Mouse (Mus musculus) limb, embryonic 12.5 days (tissue): Measurements from ENCODE around the gene Gm17657. TPM values are rescaled to one million over a fixed set of nuclear protein-coding genes. Genes with fewer than 3 reads are reported as not detected.

Experiments used
- ATAC-seq: fragments of 200-750 bp; cut with Nextera tagmentation; 2 replicates; pipeline ENCODE4 v1.8.0; 2017; ENCODE audit warnings: low read depth, moderate TSS enrichment; ENCODE audit not compliant: insufficient number of reproducible peaks, insufficient read depth, low FRiP score, low TSS enrichment
- H3K27ac ChIP-seq: fragments of 300-500 bp; sonication (generic); 2 replicates; pipeline ENCODE4 v1.5.1; 2016; ENCODE audit warnings: mild to moderate bottlenecking, moderate library complexity
- H3K27me3 ChIP-seq: fragments of 300-500 bp; sonication (generic); 2 replicates; pipeline ENCODE4 v1.6.1; 2016; ENCODE audit warnings: mild to moderate bottlenecking, moderate library complexity
- H3K36me3 ChIP-seq: fragments of 300-500 bp; sonication (generic); 2 replicates; pipeline ENCODE4 v1.6.1; 2016; ENCODE audit warnings: mild to moderate bottlenecking, moderate library complexity
- H3K4me1 ChIP-seq: fragments of 300-500 bp; sonication (generic); replicated peaks from 2 replicates; pipeline ENCODE4 v1.6.1; 2016
- H3K4me2 ChIP-seq: fragments of 300-500 bp; sonication (generic); 2 replicates; pipeline ENCODE4 v1.6.1; 2016; ENCODE audit warnings: mild to moderate bottlenecking, moderate library complexity
- H3K4me3 ChIP-seq: fragments of 300-500 bp; sonication (generic); replicated peaks from 2 replicates; pipeline ENCODE4 v1.5.1; 2016; ENCODE audit warnings: mild to moderate bottlenecking
- H3K9ac ChIP-seq: fragments of 300-500 bp; sonication (generic); replicated peaks from 2 replicates; pipeline ENCODE4 v1.6.1; 2016; ENCODE audit warnings: mild to moderate bottlenecking, moderate library complexity
- H3K9me3 ChIP-seq: fragments of 300-500 bp; sonication (generic); 2 replicates; pipeline ENCODE4 v1.6.1; 2016; ENCODE audit warnings: mild to moderate bottlenecking, moderate library complexity
- WGBS: fragments of 180-500 bp; shearing (Covaris S2); methylation state at CpG from one replicate; pipeline ENCODE4 v1.1.7; 2016; 5-methylcytosine and 5-hydroxymethylcytosine counted together
- polyA plus RNA-seq: library from polyadenylated mRNA; unstranded; fragments of >200 nt; fragmentation: Nextera tagmentation; extraction: Ambion mirVana; gene quantifications from 2 replicates; pipeline ENCODE4 v1.2.1, GENCODE M21; 2016

Gene Gm17657
- polyA plus RNA-seq, 1 experiment from 2014 or later = not detected

DNA sequence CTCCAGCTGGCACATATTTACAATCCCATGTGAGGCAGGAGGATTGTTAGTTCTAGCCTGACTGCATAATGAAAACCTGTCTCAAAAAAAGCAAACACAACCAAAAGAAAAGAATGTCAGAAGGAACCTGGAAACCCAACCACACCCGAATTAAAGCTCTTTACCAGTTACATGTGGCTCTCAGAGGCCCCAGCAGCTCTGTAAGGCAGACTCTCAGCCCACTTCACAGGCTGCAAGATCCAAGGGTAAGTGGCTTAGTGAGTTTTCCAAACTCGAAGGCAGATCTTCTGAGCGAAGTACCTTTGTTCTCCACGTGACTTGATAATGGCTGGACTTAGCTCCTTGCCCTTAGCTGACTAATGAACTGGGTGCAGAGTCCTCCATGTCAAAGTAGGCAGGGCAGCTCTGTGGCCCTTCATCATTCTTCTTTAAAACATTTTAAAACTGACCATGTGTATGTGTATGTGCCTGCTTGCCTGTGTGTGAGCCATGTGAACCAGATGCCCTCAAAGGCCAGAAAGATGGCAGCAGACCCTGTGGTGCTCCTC lies 30.2 kb upstream of the Gm17657 start:
- Histone ChIP-seq H3K27ac (no peak overlapping the region), H3K36me3 (peaks cover 95% of the 10 kb centered on the region), H3K27me3 (no peaks in the 10 kb centered on the region), H3K9me3 (no peaks in the 10 kb centered on the region), H3K9ac (no peak overlapping the region), H3K4me1 (no peaks in the 10 kb centered on the region), H3K4me2 (no peak overlapping the region), H3K4me3 (no peak overlapping the region)
- WGBS = 87% methylated on average over 4 of the region's 4 CpGs
- no peak for ATAC-seq

DNA sequence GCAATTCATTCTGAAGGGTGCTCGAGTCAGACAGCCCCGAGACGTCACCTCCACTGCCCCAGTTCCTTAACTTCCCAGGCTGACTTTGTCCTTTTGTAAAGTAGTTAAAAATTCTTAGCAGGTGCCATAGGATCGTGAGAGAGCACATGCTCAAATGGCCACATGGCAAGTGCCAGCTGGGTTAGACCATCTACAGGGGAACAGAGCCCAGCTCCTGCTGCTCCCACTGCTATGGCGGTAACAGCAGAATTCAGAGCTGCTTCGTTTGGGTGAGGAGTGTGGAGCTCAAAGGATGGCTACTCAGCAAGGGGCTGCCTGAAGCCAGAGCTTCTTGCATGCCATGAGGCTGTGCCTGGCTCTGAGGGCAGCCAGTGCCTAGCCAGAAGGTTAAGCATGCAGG lies 20.4 kb upstream of the Gm17657 start:
- Histone ChIP-seq H3K27ac (no peak overlapping the region), H3K27me3 (no peaks in the 10 kb centered on the region), H3K4me1 (peaks cover 16% of the 10 kb centered on the region), H3K4me3 (no peak overlapping the region), H3K4me2 (no peak overlapping the region), H3K9me3 (no peaks in the 10 kb centered on the region), H3K9ac (no peak overlapping the region), H3K36me3 (peaks cover 76% of the 10 kb centered on the region)
- WGBS = 85% methylated on average over 6 of the region's 6 CpGs
- ATAC-seq = no peak

GRCm38 (mm10) chr17:29568435-29568834 lies 19.0 kb upstream of the Gm17657 start:
- WGBS = 86% methylated on average over 15 of the region's 15 CpGs
- no peak overlapping the region for H3K27ac ChIP-seq
- H3K4me2 ChIP-seq = no peak overlapping the region

DNA sequence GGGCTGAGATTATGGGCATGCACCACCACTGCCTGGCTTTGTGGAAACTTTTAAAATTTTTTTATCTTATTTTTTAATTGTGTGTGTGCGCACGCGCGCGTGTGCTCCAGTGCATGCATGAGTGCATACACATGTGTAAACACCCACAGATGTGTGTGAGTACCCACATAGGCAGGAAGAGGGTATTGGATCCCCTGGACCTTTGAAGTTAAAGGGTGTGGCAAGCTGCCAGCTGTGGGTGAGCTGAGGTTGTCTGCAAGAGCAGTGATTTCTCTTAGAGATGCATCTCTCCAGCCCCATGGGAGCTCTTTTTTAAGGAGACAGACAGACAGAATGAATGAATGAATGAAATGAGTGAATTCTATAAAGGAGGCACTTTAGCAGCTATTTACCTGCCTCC lies 16.1 kb upstream of the Gm17657 start:
- peaks cover 44% of the 10 kb centered on the region for H3K36me3 ChIP-seq
- no peak overlapping the region for H3K4me3 ChIP-seq
- WGBS = over 99% methylated on average over 5 of the region's 5 CpGs
- peaks cover 16% of the 10 kb centered on the region for H3K4me1 ChIP-seq
- H3K9me3 ChIP-seq = no peaks in the 10 kb centered on the region
- H3K27me3 ChIP-seq = no peaks in the 10 kb centered on the region
- ATAC-seq = no peak
- no peak overlapping the region for H3K9ac ChIP-seq
- no peak overlapping the region for H3K4me2 ChIP-seq
- no peak overlapping the region for H3K27ac ChIP-seq

More at GRCm38 (mm10) chr17:29568435-29568834, 19.0 kb upstream of the Gm17657 start:
- Histone ChIP-seq H3K27me3 (no peaks in the 10 kb centered on the region), H3K4me1 (peaks cover 16% of the 10 kb centered on the region), H3K36me3 (peaks cover 73% of the 10 kb centered on the region), H3K4me3 (no peak overlapping the region), H3K9ac (no peak overlapping the region), H3K9me3 (no peaks in the 10 kb centered on the region)
- ATAC-seq = no peak

DNA sequence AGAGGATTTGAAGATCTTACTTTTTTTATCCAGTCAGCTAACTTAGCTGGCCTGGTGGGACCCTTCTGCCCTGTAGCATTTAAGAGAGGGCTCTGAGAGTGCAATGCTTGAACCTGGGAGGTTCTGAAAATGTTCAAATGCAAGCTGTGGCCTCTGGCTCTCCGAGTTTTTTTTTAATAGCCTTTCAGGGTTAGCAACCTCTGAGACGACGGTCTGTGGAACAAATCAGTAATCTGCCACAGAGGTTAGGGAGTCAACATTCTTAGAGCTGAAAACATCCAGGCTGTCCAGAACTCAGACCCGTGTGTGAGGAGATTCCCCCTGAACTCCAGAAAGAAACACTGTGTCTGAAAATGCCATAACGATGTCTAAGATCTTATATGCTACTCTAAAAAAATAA lies 9.0 kb upstream of the Gm17657 start:
- no peak overlapping the region for H3K9ac ChIP-seq
- H3K27ac ChIP-seq = no peak overlapping the region; the same call in 1 of the 2 replicates
- H3K9me3 ChIP-seq = 0 out of 2 replicates have a peak, but pooled peaks cover 7% of the 10 kb centered on the region
- no peak overlapping the region for H3K4me2 ChIP-seq
- no peaks in the 10 kb centered on the region for H3K27me3 ChIP-seq
- no peaks in the 10 kb centered on the region for H3K4me1 ChIP-seq
- no peak for ATAC-seq
- H3K4me3 ChIP-seq = no peak overlapping the region
- WGBS = 81% methylated on average over 5 of the region's 5 CpGs
- peaks cover 8% of the 10 kb centered on the region for H3K36me3 ChIP-seq

DNA sequence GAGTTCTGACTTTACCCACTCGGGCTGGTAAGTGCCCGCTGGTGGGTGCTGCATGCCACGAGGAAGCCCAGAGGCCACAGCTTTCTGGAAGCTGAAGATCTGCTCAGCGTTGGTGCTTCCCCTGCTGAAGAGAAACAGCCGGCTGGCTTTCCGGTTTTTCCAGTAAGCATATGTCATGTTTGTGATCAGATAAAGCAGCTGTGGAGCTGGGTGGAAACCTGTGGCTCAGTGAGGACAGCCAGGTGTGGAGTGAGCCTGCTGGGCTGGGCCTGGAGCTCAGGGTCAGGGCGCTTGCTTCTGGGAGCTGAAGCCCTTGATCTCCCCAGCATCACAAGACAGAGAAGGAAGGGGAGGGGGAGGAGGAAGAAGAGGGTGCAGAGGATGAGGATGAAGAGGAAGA lies 7.5 kb upstream of the Gm17657 start:
- ATAC-seq = no peak

GRCm38 (mm10) chr17:29556456-29556855 lies 7.0 kb upstream of the Gm17657 start:
- Histone ChIP-seq H3K27ac (no peak overlapping the region), H3K4me3 (no peak overlapping the region), H3K9ac (no peak overlapping the region), H3K9me3 (0 out of 2 replicates have a peak, but pooled peaks cover 7% of the 10 kb centered on the region), H3K36me3 (peaks cover 8% of the 10 kb centered on the region), H3K27me3 (no peaks in the 10 kb centered on the region), H3K4me1 (no peaks in the 10 kb centered on the region), H3K4me2 (no peak overlapping the region)
- no peak for ATAC-seq
- WGBS = 94% methylated on average over 10 of the region's 10 CpGs

More for the DNA sequence above, 7.5 kb upstream of the Gm17657 start:
- H3K4me2 ChIP-seq = no peak overlapping the region
- H3K4me1 ChIP-seq = no peaks in the 10 kb centered on the region
- no peak overlapping the region for H3K4me3 ChIP-seq
- no peak overlapping the region for H3K27ac ChIP-seq
- peaks cover 8% of the 10 kb centered on the region for H3K36me3 ChIP-seq
- H3K27me3 ChIP-seq = no peaks in the 10 kb centered on the region
- 79% methylated on average over 7 of the region's 7 CpGs for WGBS
- H3K9me3 ChIP-seq = 0 out of 2 replicates have a peak, but pooled peaks cover 7% of the 10 kb centered on the region
- no peak overlapping the region for H3K9ac ChIP-seq

DNA sequence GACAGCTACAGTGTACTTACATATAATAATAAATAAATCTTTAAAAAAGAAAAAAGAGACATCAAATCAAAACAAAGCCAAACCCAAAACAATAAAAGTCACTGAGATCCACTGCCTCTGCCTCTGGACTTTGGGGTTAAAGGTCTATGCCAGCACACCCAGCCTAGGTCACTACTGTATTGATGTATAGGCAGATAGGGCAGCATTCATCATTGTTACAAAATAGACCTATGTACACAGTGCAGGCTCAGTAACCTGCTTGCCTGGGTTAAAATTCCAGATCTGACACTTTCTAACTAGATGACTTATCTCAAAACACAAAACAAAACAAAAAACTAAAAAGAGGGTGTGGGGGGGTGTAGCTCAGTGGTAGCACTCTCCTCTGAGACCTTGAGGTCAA lies 4.7 kb upstream of the Gm17657 start:
- Histone ChIP-seq H3K4me1 (peaks cover 15% of the 10 kb centered on the region), H3K27ac (no peak overlapping the region), H3K4me3 (no peak overlapping the region), H3K4me2 (no peak overlapping the region), H3K9me3 (no peaks in the 10 kb centered on the region), H3K27me3 (no peaks in the 10 kb centered on the region), H3K9ac (no peak overlapping the region), H3K36me3 (no peaks in the 10 kb centered on the region)
- ATAC-seq = no peak

DNA sequence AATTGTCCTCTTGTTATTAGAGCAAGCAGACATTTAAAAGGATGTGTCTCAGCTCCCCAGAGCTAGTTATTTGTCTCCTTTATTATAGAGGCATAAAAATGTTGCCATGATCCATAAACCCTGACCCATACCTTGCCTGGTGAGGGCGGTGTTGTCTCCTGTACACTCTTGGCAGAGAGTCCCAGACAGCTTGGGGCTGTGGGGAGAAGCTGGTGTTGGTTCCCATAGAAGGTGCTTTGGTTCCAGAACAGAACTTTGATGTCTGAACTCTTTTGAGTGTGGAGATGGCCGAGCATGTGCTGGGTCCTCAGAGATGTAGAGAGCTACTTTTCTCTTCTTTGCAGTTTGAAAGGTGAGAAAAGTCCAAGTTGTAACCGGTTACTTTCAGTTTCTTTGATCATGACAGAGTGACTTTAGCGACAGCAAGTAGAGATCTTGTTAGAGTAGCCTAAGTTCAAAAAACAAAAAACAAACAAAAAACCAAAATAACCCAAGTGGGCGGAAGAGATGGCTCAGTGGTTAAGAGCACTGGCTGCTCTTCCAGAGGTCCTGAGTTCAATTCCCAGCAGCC lies 2.8 kb upstream of the Gm17657 start, which contains the start of gene Tmem217:
Gene Tmem217, minus strand, starts transcription at position 224 of the 571 bp plus-strand sequence.
- no peak for ATAC-seq
- WGBS = 97% methylated on average over 5 of the region's 5 CpGs
- no peaks in the 10 kb centered on the region for H3K36me3 ChIP-seq
- no peak within 1 kb of the TSS for H3K27ac ChIP-seq
- no peaks in the 10 kb centered on the region for H3K27me3 ChIP-seq
- H3K4me1 ChIP-seq = peaks cover 17% of the 10 kb centered on the region
- H3K9ac ChIP-seq = no peak within 1 kb of the TSS
- peak within 1 kb of the TSS; percentile 96; the same call in 1 of the 2 replicates for H3K4me2 ChIP-seq
- H3K9me3 ChIP-seq = no peaks in the 10 kb centered on the region
- H3K4me3 ChIP-seq = no peak within 1 kb of the TSS

- Histone ChIP-seq H3K27me3 (no peaks in the 10 kb centered on the region), H3K27ac (no peak overlapping the region), H3K9me3 (no peaks in the 10 kb centered on the region), H3K4me3 (peak overlapping the region; percentile 95), H3K9ac (no peak overlapping the region), H3K36me3 (no peaks in the 10 kb centered on the region), H3K4me2 (peak overlapping the region; percentile 96), H3K4me1 (peaks cover 17% of the 10 kb centered on the region)
- ATAC-seq = no peak
- 62% methylated on average over 6 of the region's 6 CpGs for WGBS
Measured at GRCm38 (mm10) chr17:29551019-29551418, 1.6 kb upstream of the Gm17657 start.

GRCm38 (mm10) chr17:29548994-29549393 lies 444 bp downstream of the Gm17657 start:
- Histone ChIP-seq H3K4me1 (peaks cover 17% of the 10 kb centered on the region), H3K4me3 (no peak overlapping the region), H3K36me3 (no peaks in the 10 kb centered on the region), H3K27ac (no peak overlapping the region), H3K9ac (no peak overlapping the region), H3K4me2 (peak overlapping the region; percentile 96), H3K27me3 (no peaks in the 10 kb centered on the region), H3K9me3 (no peaks in the 10 kb centered on the region)
- WGBS = 54% methylated on average over 8 of the region's 8 CpGs
- peak; percentile 49; the same call in 1 of the 2 replicates for ATAC-seq

GRCm38 (mm10) chr17:29548494-29548893 lies 944 bp downstream of the Gm17657 start:
- H3K27ac ChIP-seq = no peak overlapping the region
- no peaks in the 10 kb centered on the region for H3K9me3 ChIP-seq
- 79% methylated on average over 3 of the region's 3 CpGs for WGBS
- no peak for ATAC-seq
- peaks cover 17% of the 10 kb centered on the region for H3K4me1 ChIP-seq
- no peak overlapping the region for H3K4me3 ChIP-seq
- H3K9ac ChIP-seq = no peak overlapping the region
- H3K4me2 ChIP-seq = no peak overlapping the region
- no peaks in the 10 kb centered on the region for H3K27me3 ChIP-seq
- no peaks in the 10 kb centered on the region for H3K36me3 ChIP-seq
